Mouse (Mus musculus) stomach, embryonic 14.5 days (tissue): ENCODE data around the gene Klhl28. TPM values are rescaled to one million over a fixed set of nuclear protein-coding genes. Genes with fewer than 3 reads are reported as not detected.
A peak's percentile ranks its signal among the peaks of the same experiment; 100 is the strongest.

Experiments used
- ATAC-seq: fragments of 200-750 bp; cut with Nextera tagmentation; 2 replicates; pipeline ENCODE4 v1.8.0; 2017; ENCODE audit warnings: low read depth, moderate TSS enrichment; ENCODE audit not compliant: insufficient number of reproducible peaks, insufficient read depth, low FRiP score
- H3K27ac ChIP-seq: fragments of 300-500 bp; sonication (generic); 2 replicates; pipeline ENCODE4 v1.5.1; 2014; ENCODE audit warnings: mild to moderate bottlenecking, low read length, moderate library complexity, mixed read lengths
- H3K27me3 ChIP-seq: fragments of 300-500 bp; sonication (generic); 2 replicates; pipeline ENCODE4 v1.6.1; 2014; ENCODE audit warnings: low read length, control low read depth, mixed read lengths; ENCODE audit not compliant: control insufficient read depth, insufficient read depth
- H3K36me3 ChIP-seq: fragments of 300-500 bp; sonication (generic); 2 replicates; pipeline ENCODE4 v1.6.1; 2014; ENCODE audit warnings: mild to moderate bottlenecking, control low read depth, low read length, moderate library complexity, mixed read lengths; ENCODE audit not compliant: control insufficient read depth, insufficient read depth
- H3K4me1 ChIP-seq: fragments of 300-500 bp; sonication (generic); 2 replicates; pipeline ENCODE4 v1.6.1; 2014; ENCODE audit warnings: low read length, control low read depth, mixed read lengths; ENCODE audit not compliant: control insufficient read depth, insufficient read depth
- H3K4me2 ChIP-seq: fragments of 300-500 bp; sonication (generic); replicated peaks from 2 replicates; pipeline ENCODE4 v1.6.1; 2014; ENCODE audit warnings: low read depth, low read length, control low read depth
- H3K4me3 ChIP-seq: fragments of 300-500 bp; sonication (generic); 2 replicates; pipeline ENCODE4 v1.5.1; 2014; ENCODE audit warnings: low read depth, low read length, control low read depth
- H3K9ac ChIP-seq: fragments of 300-500 bp; sonication (generic); replicated peaks from 2 replicates; pipeline ENCODE4 v1.6.1; 2014; ENCODE audit warnings: low read depth, mild to moderate bottlenecking, control low read depth, low read length, moderate library complexity, mixed read lengths
- H3K9me3 ChIP-seq: fragments of 300-500 bp; sonication (generic); 2 replicates; pipeline ENCODE4 v1.6.1; 2016; ENCODE audit warnings: low read depth, low read length, control low read depth; ENCODE audit not compliant: control insufficient read depth
- WGBS: fragments of 180-500 bp; shearing (Covaris S2); extraction: QIAGEN DNeasy Blood & Tissue Kit; methylation state at CpG from one replicate; pipeline ENCODE4 v1.1.7; 2014; 5-methylcytosine and 5-hydroxymethylcytosine counted together
- polyA plus RNA-seq: library from polyadenylated mRNA; unstranded; fragments of >200 nt; fragmentation: Nextera tagmentation; extraction: Ambion mirVana; gene quantifications from 2 replicates; pipeline ENCODE4 v1.2.1, GENCODE M21; 2014

The Klhl28 gene
- polyA plus RNA-seq, 1 experiment from 2014 or later, result 18.2 TPM

DNA sequence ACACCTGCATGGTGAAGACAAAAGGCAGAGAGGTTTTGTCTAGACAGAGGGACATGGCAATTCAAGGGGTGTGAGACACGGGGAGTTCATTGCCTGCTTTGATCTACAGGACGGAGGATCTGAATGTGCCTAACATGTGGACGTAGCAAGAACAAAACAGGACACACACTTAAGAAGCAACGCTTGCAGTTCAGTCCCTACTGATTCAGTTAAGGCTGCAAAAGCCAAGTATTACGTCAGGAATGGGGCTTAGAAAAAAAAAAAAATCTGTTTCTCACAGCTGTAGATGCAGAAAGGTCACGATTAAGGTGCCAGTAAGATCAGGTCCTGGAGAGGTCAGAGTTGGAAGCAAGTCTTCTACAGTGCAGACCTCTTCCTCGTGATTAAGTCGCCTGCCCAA is 62.1 kb downstream of the Klhl28 start:
- H3K27me3 ChIP-seq, result no peaks in the 10 kb centered on the region
- H3K36me3 ChIP-seq, result no peaks in the 10 kb centered on the region
- no peak overlapping the region for H3K4me2 ChIP-seq
- 39% methylated on average over 8 of the region's 8 CpGs for WGBS
- H3K9me3 ChIP-seq, result no peaks in the 10 kb centered on the region
- no peak overlapping the region for H3K4me3 ChIP-seq
- peak; percentile 8; the same call in 1 of the 2 replicates for ATAC-seq
- no peak overlapping the region for H3K9ac ChIP-seq
- peaks cover 10% of the 10 kb centered on the region; the same call in 1 of the 2 replicates for H3K4me1 ChIP-seq
- peak overlapping the region; percentile 53; the same call in 1 of the 2 replicates for H3K27ac ChIP-seq

DNA sequence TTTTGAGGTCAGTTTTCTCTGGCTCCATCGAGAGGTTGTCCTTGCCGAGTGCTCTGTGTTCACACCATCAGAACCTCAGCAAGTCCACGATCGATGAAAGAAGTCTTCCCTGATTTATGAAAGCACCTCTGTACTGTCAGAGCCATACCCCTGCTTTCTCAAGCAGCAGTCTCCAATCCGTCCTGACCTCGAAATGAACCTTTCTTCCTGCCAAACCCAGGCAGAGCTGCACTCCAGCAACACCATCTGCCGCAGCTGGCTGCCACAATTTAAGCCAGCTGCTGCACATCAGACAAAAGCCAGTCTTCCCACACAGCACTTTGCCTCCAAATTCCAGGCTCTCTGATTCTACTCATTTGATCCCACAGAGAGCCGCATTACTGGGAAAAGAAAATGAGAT is 62.8 kb downstream of the Klhl28 start:
- ATAC-seq, result peak; percentile 81; the same call in 1 of the 2 replicates
- Histone ChIP-seq H3K4me3 (no peak overlapping the region), H3K9ac (no peak overlapping the region), H3K9me3 (no peaks in the 10 kb centered on the region), H3K27me3 (no peaks in the 10 kb centered on the region), H3K27ac (peak overlapping the region; percentile 88), H3K4me1 (peaks cover 10% of the 10 kb centered on the region; the same call in 1 of the 2 replicates), H3K36me3 (no peaks in the 10 kb centered on the region), H3K4me2 (peak overlapping the region; percentile 18; the same call in 1 of the 2 replicates)
- WGBS, result 14% methylated on average over 8 of the region's 8 CpGs

DNA sequence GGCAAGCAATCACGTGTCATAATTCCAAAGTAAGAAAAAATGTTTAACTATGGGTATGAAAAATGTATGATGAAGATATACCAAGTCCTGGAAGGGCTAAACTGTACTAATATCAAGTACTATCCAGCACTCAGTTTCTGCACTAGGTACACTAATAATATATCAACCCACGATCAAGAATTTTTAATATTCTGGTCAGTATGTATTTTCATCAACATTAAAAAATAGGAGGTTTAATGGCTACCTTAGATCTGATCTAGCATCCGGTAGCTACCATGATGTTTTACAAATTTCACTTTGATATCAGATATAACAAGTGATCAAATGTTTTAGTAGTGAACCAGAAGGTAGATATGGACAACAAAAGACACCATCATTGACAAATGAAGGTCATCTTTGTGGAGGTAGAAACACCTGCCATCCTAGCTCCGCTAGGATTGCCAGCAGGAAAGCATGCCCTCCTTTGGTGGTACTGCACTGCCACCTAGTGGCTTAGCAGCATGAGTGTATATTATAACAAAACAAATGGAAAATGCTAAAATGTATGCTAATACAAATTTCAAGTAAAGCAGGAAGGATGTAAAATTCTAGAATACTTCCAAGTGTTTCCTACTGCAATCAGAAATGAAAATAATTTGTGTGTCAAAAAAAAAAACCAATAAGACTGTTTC is 68.1 kb downstream of the Klhl28 start:
- Histone ChIP-seq H3K4me3 (no peak overlapping the region), H3K27me3 (no peaks in the 10 kb centered on the region), H3K9ac (no peak overlapping the region), H3K9me3 (no peaks in the 10 kb centered on the region), H3K36me3 (no peaks in the 10 kb centered on the region), H3K27ac (no peak overlapping the region), H3K4me1 (no peaks in the 10 kb centered on the region), H3K4me2 (no peak overlapping the region)
- no peak for ATAC-seq
- 45% methylated on average over 4 of the region's 4 CpGs for WGBS

Other genes with a start within 250 kb of the Klhl28 start
- 3.1 and 3.6 TPM in 2 replicates for gene Gm527, start 47.6 kb downstream of the Klhl28 start, polyA plus RNA-seq
- 39.0 and 44.9 TPM in 2 replicates for gene Togaram1, start 270 bp upstream of the Klhl28 start, polyA plus RNA-seq
- gene Prpf39, start 70.8 kb upstream of the Klhl28 start, polyA plus RNA-seq, result 71.8 and 73.1 TPM in 2 replicates
- gene Fkbp3, start 108.5 kb upstream of the Klhl28 start, polyA plus RNA-seq, result 355 and 374 TPM in 2 replicates
- gene Fancm, start 110.1 kb upstream of the Klhl28 start, polyA plus RNA-seq, result 9.3 and 13.5 TPM in 2 replicates
- 61.7 and 63.8 TPM in 2 replicates for gene Mis18bp1, start 207.1 kb upstream of the Klhl28 start, polyA plus RNA-seq